In the genomic region with DNA sequence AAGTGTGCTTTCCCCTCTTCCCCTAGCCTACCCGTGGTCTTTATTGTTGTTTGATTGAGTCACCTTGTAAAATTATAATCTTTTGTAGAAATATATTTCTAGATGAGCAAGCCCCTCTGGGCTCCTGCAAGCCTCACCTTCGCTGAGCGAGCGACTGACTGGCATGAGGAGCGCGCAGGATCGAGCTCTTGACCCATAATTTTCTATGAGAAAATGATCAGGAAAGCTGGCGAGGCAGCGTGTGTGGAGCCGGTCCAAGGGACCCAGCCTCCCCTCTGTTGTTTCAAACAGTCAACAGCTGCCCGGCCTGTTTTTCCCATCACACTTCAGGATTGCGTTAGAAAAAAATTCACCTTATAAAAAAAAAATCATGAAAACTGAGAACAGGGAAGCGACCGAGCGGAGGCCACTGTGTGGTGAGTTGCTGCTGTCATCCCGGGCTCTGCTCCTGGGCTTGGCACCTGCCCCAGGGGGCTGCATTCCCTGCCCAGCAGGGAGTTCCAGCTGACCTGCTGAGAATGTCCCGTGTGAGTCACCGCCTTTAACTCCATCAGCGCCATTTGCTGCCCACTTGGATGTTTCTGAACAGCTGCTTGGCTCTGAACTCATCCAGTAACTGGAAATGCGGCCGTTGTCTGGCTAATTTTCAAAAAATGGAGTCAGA, we compare ENCODE assay signal across 8 mouse cellular contexts.
DNase-seq lines count a peak whose midpoint lies in the region; ATAC-seq and TF ChIP-seq lines count a peak whose summit lies in the region.

No protein-coding gene starts in this region.

- no peaks in the 10 kb centered on the region for H3K9me3 ChIP-seq in ES-E14 (ENCODE audit: control insufficient read depth, insufficient read depth, low read depth, low read length)
- no peaks in the 10 kb centered on the region for H3K9me3 ChIP-seq in hindbrain, postnatal 0 days (ENCODE audit: low read length)
- H3K9me3 ChIP-seq in stomach, embryonic 15.5 days, result no peaks in the 10 kb centered on the region

- H3K4me2 ChIP-seq in hindbrain, postnatal 0 days (ENCODE audit: low read depth, low read length), result peak overlapping the region; percentile 48
- peak overlapping the region; percentile 48 for H3K4me2 ChIP-seq in stomach, embryonic 15.5 days

- 0 out of 2 replicates have a peak overlapping the region, but pooled peaks have one; percentile 17 for H3K9ac ChIP-seq in ES-E14 (ENCODE audit: insufficient read depth, low read depth, low read length, poor library complexity, severe bottlenecking)
- peak overlapping the region; percentile 33; the same call in 1 of the 2 replicates for H3K9ac ChIP-seq in hindbrain, postnatal 0 days (replicated peaks; ENCODE audit: low read length)
- H3K9ac ChIP-seq in stomach, embryonic 15.5 days, result no peak overlapping the region

- TF ChIP-seq CTCF in hindbrain, postnatal 0 days (IDR thresholded peaks at IDR 0.05; ENCODE audit: low read depth), result no peak

- no peaks in the 10 kb centered on the region for H3K36me3 ChIP-seq in ES-E14 (ENCODE audit: control insufficient read depth, insufficient read depth, low read length, poor library complexity, severe bottlenecking)
- H3K36me3 ChIP-seq in hindbrain, postnatal 0 days (ENCODE audit: insufficient read depth, low read length), result no peaks in the 10 kb centered on the region
- H3K36me3 ChIP-seq in stomach, embryonic 15.5 days, result no peaks in the 10 kb centered on the region

- no peak for ATAC-seq in hindbrain, postnatal 0 days
- ATAC-seq in stomach, embryonic 15.5 days (ENCODE audit: insufficient read depth, low FRiP score, low read depth), result no peak

- no peaks in the 10 kb centered on the region; the same call in 1 of the 2 replicates for H3K27me3 ChIP-seq in hindbrain, postnatal 0 days (ENCODE audit: insufficient read depth, low read length)
- H3K27me3 ChIP-seq in stomach, embryonic 15.5 days (replicated peaks), result 0 out of 2 replicates have a peak, but pooled peaks cover 4% of the 10 kb centered on the region

- 9% methylated on average over 21 of the region's 21 CpGs for WGBS in hindbrain, postnatal 0 days
- 15% methylated on average over 21 of the region's 21 CpGs for WGBS in stomach, embryonic 15.5 days

- no peak overlapping the region for H3K4me3 ChIP-seq in ES-E14 (ENCODE audit: insufficient read depth in 1 of 2, low read depth in 1 of 2, low read length in 2 of 2, poor library complexity in 1 of 2, severe bottlenecking in 1 of 2)
- H3K4me3 ChIP-seq in hindbrain, postnatal 0 days (ENCODE audit: low read length), result peak overlapping the region; percentile 17
- peak overlapping the region; percentile 4; the same call in 1 of the 2 replicates for H3K4me3 ChIP-seq in stomach, embryonic 15.5 days (replicated peaks)

- H3K4me1 ChIP-seq in ES-E14 (ENCODE audit: control insufficient read depth in 2 of 2, insufficient read depth in 2 of 2, low read length in 2 of 2, poor library complexity in 1 of 2), result peaks cover 0 to 4% of the 10 kb centered on the region in 2 experiments; a peak in 3 of 4 replicates
- H3K4me1 ChIP-seq in hindbrain, postnatal 0 days (ENCODE audit: insufficient read depth, low read length), result no peaks in the 10 kb centered on the region
- H3K4me1 ChIP-seq in stomach, embryonic 15.5 days, result peaks cover 7% of the 10 kb centered on the region; the same call in 1 of the 2 replicates

- H3K27ac ChIP-seq in ES-E14 (ENCODE audit: insufficient read depth, low read depth, low read length, poor library complexity, severe bottlenecking), result no peak overlapping the region
- H3K27ac ChIP-seq in hindbrain, postnatal 0 days, result no peak overlapping the region
- no peak overlapping the region for H3K27ac ChIP-seq in stomach, embryonic 15.5 days

- in situ Hi-C loops in ES-E14 (cut with MboI; ENCODE audit: low sequenced_read_pairs in 2 of 2, unreplicated experiment in 2 of 2), result no loop called here

- no peak for DNase-seq in ES-E14 (ENCODE audit: low read depth, low spot score)
- peak; percentile 74 for DNase-seq in adrenal gland, postnatal 14 days
- DNase-seq in gastrocnemius, postnatal 25 days, result peak; percentile 87
- peak; percentile 21 for DNase-seq in hindbrain, postnatal 0 days (ENCODE audit: low spot score)
- DNase-seq in lung, postnatal 10 days, result peak; percentile 36
- no peak for DNase-seq in frontal cortex, postnatal 25 days (ENCODE audit: low spot score in 2 of 2)
- no peak for DNase-seq in right cerebral cortex, adult 2 months (ENCODE audit: low spot score in 2 of 2)

TF ChIP-seq in ES-E14, 5 proteins besides CTCF, POLR2A, EP300 and RAD21:
- TF ChIP-seq MAFK (IDR thresholded peaks at IDR 0.05; ENCODE audit: insufficient read depth, low read depth, low read length), result no peak
- TF ChIP-seq ZNF384 (IDR thresholded peaks at IDR 0.05; ENCODE audit: low read depth, low read length), result no peak
- TF ChIP-seq ZC3H11A (IDR thresholded peaks at IDR 0.05; ENCODE audit: borderline replicate concordance, low read depth, low read length), result no peak
- TF ChIP-seq CHD2 (IDR thresholded peaks at IDR 0.05; ENCODE audit: low read depth, low read length), result no peak

Comparison
In these comparisons a context has a peak if more than half of its experiments do, and no peak if none do; other contexts are left out.
1. DNase-seq: peak in adrenal gland, postnatal 14 days (single experiment), gastrocnemius, postnatal 25 days (single experiment), hindbrain, postnatal 0 days (single experiment) and lung, postnatal 10 days (single experiment); none in ES-E14 (single experiment), frontal cortex, postnatal 25 days (0 of 2) and right cerebral cortex, adult 2 months (0 of 2).
2. H3K4me3 ChIP-seq: peak in hindbrain, postnatal 0 days (single experiment) and stomach, embryonic 15.5 days (single experiment); none in ES-E14 (0 of 2).